Mouse (Mus musculus) kidney, postnatal 0 days (tissue): Measurements from ENCODE around the gene Rnase1. TPM values are rescaled to one million over a fixed set of nuclear protein-coding genes. Genes with fewer than 3 reads are reported as not detected.
A peak's percentile ranks its signal among the peaks of the same experiment; 100 is the strongest.

ENCODE experiments used
- ATAC-seq: fragments of 200-750 bp; cut with Nextera tagmentation; replicated peaks from 2 replicates; pipeline ENCODE4 v1.8.0; 2017; ENCODE audit warnings: low read depth, moderate number of reproducible peaks, moderate TSS enrichment, moderate library complexity; ENCODE audit not compliant: low FRiP score
- DNase-seq: peaks from one replicate; pipeline ENCODE4 v3.0.0-alpha.2; 2016; ENCODE audit warnings: low spot score
- H3K27ac ChIP-seq: fragments of 300-500 bp; sonication (generic); 2 replicates; pipeline ENCODE4 v1.5.1; 2014; ENCODE audit warnings: mild to moderate bottlenecking
- H3K27me3 ChIP-seq: fragments of 300-500 bp; sonication (generic); 2 replicates; pipeline ENCODE4 v1.6.1; 2014; ENCODE audit warnings: low read length, mixed read lengths; ENCODE audit not compliant: insufficient read depth
- H3K36me3 ChIP-seq: fragments of 300-500 bp; sonication (generic); 2 replicates; pipeline ENCODE4 v1.6.1; 2014; ENCODE audit warnings: low read length, mixed read lengths; ENCODE audit not compliant: insufficient read depth
- H3K4me1 ChIP-seq: fragments of 300-500 bp; sonication (generic); replicated peaks from 2 replicates; pipeline ENCODE4 v1.6.1; 2014; ENCODE audit warnings: antibody characterized with exemption, low read length, mixed read lengths; ENCODE audit not compliant: insufficient read depth
- H3K4me2 ChIP-seq: fragments of 300-500 bp; sonication (generic); 2 replicates; pipeline ENCODE4 v1.6.1; 2014; ENCODE audit warnings: mild to moderate bottlenecking, low read length, moderate library complexity, mixed read lengths
- H3K4me3 ChIP-seq: fragments of 300-500 bp; sonication (generic); replicated peaks from 2 replicates; pipeline ENCODE4 v1.5.1; 2014; ENCODE audit warnings: low read depth, low read length
- H3K9ac ChIP-seq: fragments of 300-500 bp; sonication (generic); 2 replicates; pipeline ENCODE4 v1.6.1; 2014; ENCODE audit warnings: low read depth, low read length
- H3K9me3 ChIP-seq: fragments of 300-500 bp; sonication (generic); replicated peaks from 2 replicates; pipeline ENCODE4 v1.6.1; 2016; ENCODE audit warnings: low read length, inconsistent platforms, mixed read lengths
- CTCF ChIP-seq: IDR thresholded peaks from 2 replicates; pipeline ENCODE4 v1.5.1; 2016; ENCODE audit warnings: antibody characterized with exemption, low read depth, mild to moderate bottlenecking, moderate library complexity
- WGBS: fragments of 180-500 bp; shearing (Covaris S2); extraction: QIAGEN DNeasy Blood & Tissue Kit; methylation state at CpG from one replicate; pipeline ENCODE4 v1.1.7; 2014; 5-methylcytosine and 5-hydroxymethylcytosine counted together
- polyA plus RNA-seq: library from polyadenylated mRNA; unstranded; fragments of >200 nt; fragmentation: Nextera tagmentation; extraction: Ambion mirVana; gene quantifications from 2 replicates; pipeline ENCODE4 v1.2.1, GENCODE M21; 2015

The Rnase1 gene
- polyA plus RNA-seq, 1 experiment from 2014 or later = 1.0 TPM

- no peak for DNase-seq
- WGBS = 73% methylated on average over 5 of the region's 5 CpGs
- Histone ChIP-seq H3K4me1 (no peaks in the 10 kb centered on the region), H3K27ac (no peak overlapping the region), H3K27me3 (no peaks in the 10 kb centered on the region), H3K9ac (no peak overlapping the region), H3K36me3 (no peaks in the 10 kb centered on the region), H3K9me3 (no peaks in the 10 kb centered on the region), H3K4me2 (no peak overlapping the region), H3K4me3 (no peak overlapping the region)
- no peak for TF ChIP-seq CTCF
- no peak for ATAC-seq
These were observed 5.8 kb upstream of the Rnase1 start for GRCm38 (mm10) chr14:51152249-51152870.

GRCm38 (mm10) chr14:51150206-51150831, 3.7 kb upstream of the Rnase1 start:
- Histone ChIP-seq H3K9ac (no peak overlapping the region), H3K4me3 (no peak overlapping the region), H3K27me3 (no peaks in the 10 kb centered on the region), H3K4me2 (no peak overlapping the region), H3K36me3 (no peaks in the 10 kb centered on the region), H3K27ac (no peak overlapping the region), H3K4me1 (no peaks in the 10 kb centered on the region), H3K9me3 (no peaks in the 10 kb centered on the region)
- DNase-seq (no peak), ATAC-seq (no peak)
- no peak for TF ChIP-seq CTCF
- 93% methylated on average over 3 of the region's 3 CpGs for WGBS

DNA sequence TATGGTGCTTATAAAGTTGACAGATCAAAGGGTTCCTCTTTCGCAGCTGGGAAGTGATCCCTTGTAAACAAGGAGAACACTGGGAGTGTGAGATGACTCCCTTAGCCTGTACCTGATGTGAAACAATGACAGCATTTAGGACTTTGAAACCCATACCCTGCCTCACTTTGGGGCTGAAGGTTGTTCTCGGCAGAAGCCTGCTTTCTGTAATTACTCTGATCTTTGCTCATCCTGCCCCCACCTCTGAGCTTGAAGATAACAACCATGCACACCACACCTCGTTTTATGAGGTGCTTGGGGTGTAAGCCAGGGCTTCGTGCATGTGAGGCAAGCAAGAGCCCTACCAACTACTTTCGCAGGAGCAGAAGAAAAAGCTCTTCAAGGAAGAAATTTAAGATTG, 2.6 kb upstream of the Rnase1 start:
- no peak overlapping the region for H3K4me2 ChIP-seq
- no peaks in the 10 kb centered on the region for H3K4me1 ChIP-seq
- TF ChIP-seq CTCF = no peak
- H3K9ac ChIP-seq = no peak overlapping the region
- H3K9me3 ChIP-seq = no peaks in the 10 kb centered on the region
- H3K4me3 ChIP-seq = no peak overlapping the region
- ATAC-seq = no peak
- H3K27me3 ChIP-seq = no peaks in the 10 kb centered on the region
- H3K36me3 ChIP-seq = no peaks in the 10 kb centered on the region
- 17% methylated on average over 5 of the region's 5 CpGs for WGBS
- DNase-seq = peak; percentile 27
- no peak overlapping the region for H3K27ac ChIP-seq

- no peak overlapping the region for H3K9ac ChIP-seq
- no peaks in the 10 kb centered on the region for H3K27me3 ChIP-seq
- no peak overlapping the region for H3K4me2 ChIP-seq
- H3K4me3 ChIP-seq = no peak overlapping the region
- no peak for TF ChIP-seq CTCF
- WGBS = 65% methylated on average over 3 of the region's 3 CpGs
- DNase-seq (no peak), ATAC-seq (no peak)
- no peaks in the 10 kb centered on the region for H3K4me1 ChIP-seq
- no peak overlapping the region for H3K27ac ChIP-seq
- no peaks in the 10 kb centered on the region for H3K9me3 ChIP-seq
- no peaks in the 10 kb centered on the region for H3K36me3 ChIP-seq
These were observed 1.4 kb upstream of the Rnase1 start for GRCm38 (mm10) chr14:51148006-51148405.

- H3K4me2 ChIP-seq = no peak overlapping the region
- no peak overlapping the region for H3K9ac ChIP-seq
- ATAC-seq (no peak), DNase-seq (no peak)
- H3K27ac ChIP-seq = no peak overlapping the region
- no peaks in the 10 kb centered on the region for H3K27me3 ChIP-seq
- WGBS = 82% methylated on average over 6 of the region's 6 CpGs
- H3K4me3 ChIP-seq = no peak overlapping the region
- TF ChIP-seq CTCF = no peak
- H3K36me3 ChIP-seq = no peaks in the 10 kb centered on the region
- H3K9me3 ChIP-seq = no peaks in the 10 kb centered on the region
- H3K4me1 ChIP-seq = no peaks in the 10 kb centered on the region
These were observed 1.1 kb downstream of the Rnase1 start for GRCm38 (mm10) chr14:51145521-51145920.

GRCm38 (mm10) chr14:51144451-51144850, 2.1 kb downstream of the Rnase1 start:
- H3K27ac ChIP-seq = no peak overlapping the region
- no peak for ATAC-seq
- 91% methylated on average over 4 of the region's 4 CpGs for WGBS

More at GRCm38 (mm10) chr14:51144451-51144850, 2.1 kb downstream of the Rnase1 start:
- Histone ChIP-seq H3K27me3 (no peaks in the 10 kb centered on the region), H3K36me3 (no peaks in the 10 kb centered on the region), H3K9me3 (no peaks in the 10 kb centered on the region), H3K4me1 (no peaks in the 10 kb centered on the region), H3K4me3 (no peak overlapping the region), H3K4me2 (no peak overlapping the region), H3K9ac (no peak overlapping the region)
- TF ChIP-seq CTCF = no peak
- no peak for DNase-seq
